Comparison of ENCODE assay signal across 12 mouse cellular contexts in genomic region chr16:91390100-91390499, GRCm38 (mm10). TPM values are rescaled to one million over a fixed set of nuclear protein-coding genes. Genes with fewer than 3 reads are reported as not detected.
DNase-seq lines count a peak whose midpoint lies in the region; ATAC-seq and TF ChIP-seq lines count a peak whose summit lies in the region.
"Had no signal": no experiment of that assay in that cellular context is flagged by ENCODE, and none has a peak within 500 bp of the region (broad histone marks: within the 10 kb centered on the region; RNA-seq: fewer than 3 reads in every experiment).

No protein-coding gene starts in this region.

- H3K9ac ChIP-seq in liver, postnatal 0 days (replicated peaks), result no peak overlapping the region
- H3K9ac ChIP-seq: forebrain, embryonic 12.5 days had no signal

- no peak for ATAC-seq in Patski
- no peak for ATAC-seq in liver, postnatal 0 days

- CTCF ChIA-PET in Patski (lab: Charles Lee), result no interaction called here

- TF ChIP-seq EP300 in liver, postnatal 0 days (IDR thresholded peaks at IDR 0.05; ENCODE audit: low read depth), result no peak

- POLR2A ChIA-PET in Patski (lab: Charles Lee), result interaction anchor here (0.7 to 1.5 kb wide), 2 partner anchors 16 to 261 kb away, joined by 3 to 5 read pairs; no protein-coding TSS in a partner anchor

- no peak for DNase-seq in left cerebral cortex, adult 2 months (ENCODE audit: extremely low spot score in 1 of 2, low spot score in 2 of 2)
- DNase-seq in left cerebral cortex, postnatal 10 days (ENCODE audit: extremely low spot score in 1 of 2, low spot score in 2 of 2), result no peak
- DNase-seq in CD4-positive, CD25-positive, alpha-beta regulatory T cell, adult 2 months (ENCODE audit: low read depth, low spot score), result peak; percentile 77
- no peak for DNase-seq in Patski (ENCODE audit: low read depth, low spot score)
- no peak for DNase-seq in liver, postnatal 0 days
- DNase-seq in right cerebral cortex, postnatal 10 days (ENCODE audit: low spot score in 2 of 2), result no peak
- DNase-seq in heart, embryonic 10.5 days (ENCODE audit: low spot score), result no peak
- DNase-seq in kidney, postnatal 36 days, result no peak
- DNase-seq: spleen, adult 18-20 months had no signal

- H3K4me2 ChIP-seq in liver, postnatal 0 days (ENCODE audit: low read depth, low read length), result no peak overlapping the region
- H3K4me2 ChIP-seq: forebrain, embryonic 12.5 days had no signal

- intact Hi-C loops in left cerebral cortex, adult 2 months (cut with DNase I), result no loop called here
- intact Hi-C loops in left cerebral cortex, postnatal 10 days (cut with DNase I), result no loop called here

- in situ Hi-C loops in Patski (cut with MboI; ENCODE audit: low pct_unique_long_range_greater_than_20kb), result no loop called here

- WGBS in liver, postnatal 0 days (ENCODE audit: insufficient replicate concordance), result 89% methylated on average over 4 of the region's 4 CpGs
- 89% methylated on average over 4 of the region's 4 CpGs for WGBS in heart, embryonic 10.5 days

- peaks cover 5% of the 10 kb centered on the region; the same call in 1 of the 2 replicates for H3K9me3 ChIP-seq in liver, postnatal 0 days (ENCODE audit: low read length)
- H3K9me3 ChIP-seq in heart, embryonic 10.5 days, result no peaks in the 10 kb centered on the region
- H3K9me3 ChIP-seq: forebrain, embryonic 12.5 days; midbrain, embryonic 10.5 days had no signal

- H3K36me3 ChIP-seq in liver, postnatal 0 days (replicated peaks; ENCODE audit: insufficient read depth, low read length), result peaks cover 86% of the 10 kb centered on the region
- peaks cover 81% of the 10 kb centered on the region for H3K36me3 ChIP-seq in heart, embryonic 10.5 days

- TF ChIP-seq CTCF in left cerebral cortex, adult 2 months (IDR thresholded peaks at IDR 0.05), result peak; percentile 61
- peak; percentile 50 for TF ChIP-seq CTCF in Patski (IDR thresholded peaks at IDR 0.05)
- TF ChIP-seq CTCF in liver, postnatal 0 days (IDR thresholded peaks at IDR 0.05; ENCODE audit: low read depth), result peak; percentile 74

- H3K4me1 ChIP-seq in liver, postnatal 0 days (ENCODE audit: insufficient read depth), result peaks cover 12% of the 10 kb centered on the region; the same call in 1 of the 2 replicates
- H3K4me1 ChIP-seq in heart, embryonic 10.5 days, result 0 out of 2 replicates have a peak, but pooled peaks cover 3% of the 10 kb centered on the region
- H3K4me1 ChIP-seq: hindbrain, embryonic 10.5 days had no signal

- H3K27me3 ChIP-seq in Patski, result no peaks in the 10 kb centered on the region
- H3K27me3 ChIP-seq in liver, postnatal 0 days (ENCODE audit: insufficient read depth, low read length), result no peaks in the 10 kb centered on the region
- H3K27me3 ChIP-seq in heart, embryonic 10.5 days (ENCODE audit: insufficient read depth, poor library complexity, severe bottlenecking), result no peaks in the 10 kb centered on the region
- H3K27me3 ChIP-seq: forebrain, embryonic 12.5 days had no signal

- H3K27ac ChIP-seq in left cerebral cortex, adult 2 months, result no peak overlapping the region
- no peak overlapping the region for H3K27ac ChIP-seq in liver, postnatal 0 days (ENCODE audit: low read depth)
- no peak overlapping the region for H3K27ac ChIP-seq in heart, embryonic 10.5 days
- H3K27ac ChIP-seq: forebrain, embryonic 12.5 days; hindbrain, embryonic 10.5 days; midbrain, embryonic 10.5 days had no signal

- no peak overlapping the region for H3K4me3 ChIP-seq in left cerebral cortex, adult 2 months
- H3K4me3 ChIP-seq in liver, postnatal 0 days (ENCODE audit: low read depth, low read length), result no peak overlapping the region
- no peak overlapping the region for H3K4me3 ChIP-seq in heart, embryonic 10.5 days
- H3K4me3 ChIP-seq: forebrain, embryonic 12.5 days; hindbrain, embryonic 10.5 days; midbrain, embryonic 10.5 days had no signal

RNA-seq across cellular contexts. Expression of gene Gm21970, which starts 1.4 kb away (rescaled TPM):
- not detected for total RNA-seq in left cerebral cortex, adult 2 months (2021)
- not detected for total RNA-seq in left cerebral cortex, postnatal 10 days (2021)
- 3.8 TPM for polyA plus RNA-seq in Patski (2021)
- polyA plus RNA-seq in liver, postnatal 0 days (2015; fragmentation: Nextera tagmentation; extraction: Ambion mirVana), result not detected in 2 replicates
- polyA plus RNA-seq in heart, embryonic 10.5 days (2016; fragmentation: Nextera tagmentation; extraction: Ambion mirVana), result not detected in 2 replicates
- polyA plus RNA-seq: forebrain, embryonic 12.5 days; hindbrain, embryonic 10.5 days; midbrain, embryonic 10.5 days had no signal

RNA-seq across cellular contexts. Expression of gene Il10rb, which starts 15.9 kb away (rescaled TPM):
- 1 to 10 TPM; 8.5 to 9.1 TPM for total RNA-seq in left cerebral cortex, adult 2 months (2021)
- 1 to 10 TPM; 7.9 to 8.9 TPM for total RNA-seq in left cerebral cortex, postnatal 10 days (2021)
- polyA plus RNA-seq in Patski (2021), result 50.0 TPM
- 25.5 and 26.4 TPM in 2 replicates for polyA plus RNA-seq in liver, postnatal 0 days (2015; fragmentation: Nextera tagmentation; extraction: Ambion mirVana)
- polyA plus RNA-seq in heart, embryonic 10.5 days (2016; fragmentation: Nextera tagmentation; extraction: Ambion mirVana), result 29.6 and 37.0 TPM in 2 replicates

RNA-seq across cellular contexts. Expression of gene Ifnar2, which starts 17.5 kb away (rescaled TPM):
- 10 to 100 TPM; 20.2 to 20.3 TPM for total RNA-seq in left cerebral cortex, adult 2 months (2021)
- total RNA-seq in left cerebral cortex, postnatal 10 days (2021), result 10 to 100 TPM; 20.9 to 22.0 TPM
- 97.8 TPM for polyA plus RNA-seq in Patski (2021)
- polyA plus RNA-seq in liver, postnatal 0 days (2015; fragmentation: Nextera tagmentation; extraction: Ambion mirVana), result 107 and 113 TPM in 2 replicates
- 42.2 and 48.8 TPM in 2 replicates for polyA plus RNA-seq in heart, embryonic 10.5 days (2016; fragmentation: Nextera tagmentation; extraction: Ambion mirVana)
